Mouse (Mus musculus) cerebellum, adult 8-10 months (tissue): Measurements from ENCODE around the gene Lrrc4b.
A peak's percentile ranks its signal among the peaks of the same experiment; 100 is the strongest.

Source experiments
- DNase-seq: peaks from one replicate; pipeline ENCODE4 v3.0.0; 2022

Gene Lrrc4b

GRCm38 (mm10) chr7:44437933-44438332 lies 9.1 kb downstream of the Lrrc4b start:
- peak; percentile 72 for DNase-seq

- DNase-seq: peak; percentile 36
These were observed 10.9 kb downstream of the Lrrc4b start for GRCm38 (mm10) chr7:44439696-44440095.

- peak; percentile 31 for DNase-seq
These were observed 11.7 kb downstream of the Lrrc4b start for GRCm38 (mm10) chr7:44440479-44440878.

GRCm38 (mm10) chr7:44441180-44441579 lies 12.4 kb downstream of the Lrrc4b start:
- no peak for DNase-seq

GRCm38 (mm10) chr7:44441648-44442109 lies 12.9 kb downstream of the Lrrc4b start:
- peak; percentile 73 for DNase-seq

- DNase-seq: peak; percentile 56
These were observed 13.6 kb downstream of the Lrrc4b start for GRCm38 (mm10) chr7:44442407-44442821.

GRCm38 (mm10) chr7:44443268-44444173 lies 14.7 kb downstream of the Lrrc4b start:
- peak; percentile 73 for DNase-seq

GRCm38 (mm10) chr7:44444886-44445527 lies 16.2 kb downstream of the Lrrc4b start:
- DNase-seq: peak; percentile 47

GRCm38 (mm10) chr7:44445528-44445923 lies 16.7 kb downstream of the Lrrc4b start:
- DNase-seq: no peak

GRCm38 (mm10) chr7:44446070-44446855 lies 17.4 kb downstream of the Lrrc4b start:
- no peak for DNase-seq

GRCm38 (mm10) chr7:44453256-44453655 lies 24.4 kb downstream of the Lrrc4b start:
- DNase-seq: no peak

GRCm38 (mm10) chr7:44456302-44456701 lies 27.5 kb downstream of the Lrrc4b start:
- no peak for DNase-seq

- no peak for DNase-seq
These were observed 31.2 kb downstream of the Lrrc4b start for GRCm38 (mm10) chr7:44460067-44460466.

- DNase-seq: no peak
These were observed 32.1 kb downstream of the Lrrc4b start for GRCm38 (mm10) chr7:44460767-44461502.

GRCm38 (mm10) chr7:44461503-44462217 lies 32.8 kb downstream of the Lrrc4b start:
- no peak for DNase-seq

- DNase-seq: no peak
These were observed 33.6 kb downstream of the Lrrc4b start for GRCm38 (mm10) chr7:44462218-44463055.

GRCm38 (mm10) chr7:44463056-44463425 lies 34.2 kb downstream of the Lrrc4b start:
- DNase-seq: no peak

GRCm38 (mm10) chr7:44463556-44464225 lies 34.9 kb downstream of the Lrrc4b start:
- DNase-seq: no peak

- DNase-seq: peak; percentile 94
These were observed 35.7 kb downstream of the Lrrc4b start for GRCm38 (mm10) chr7:44464511-44464910.

GRCm38 (mm10) chr7:44465111-44465510 lies 36.3 kb downstream of the Lrrc4b start, which contains the start of gene Aspdh:
TSS of gene Aspdh (plus strand) at chr7:44465391.
- DNase-seq: no peak
